Mouse (Mus musculus) heart, embryonic 11.5 days (tissue): ENCODE measurements at regions not wholly inside any gene's neighbourhood (a gene's known extent, or its start where the extent isn't known, plus 50 kb on each side); places are given as distances from the start of the nearest gene placed in this dataset.
"Not testable (repeated sequence)": the region's sequence is repeated elsewhere in the genome, so short reads cannot be mapped to it uniquely, and the experiment has no call there.

ENCODE experiments used
- ATAC-seq: fragments of 200-750 bp; cut with Nextera tagmentation; replicated peaks from 2 replicates; pipeline ENCODE4 v1.8.0; 2017; ENCODE audit warnings: moderate library complexity; ENCODE audit not compliant: insufficient number of reproducible peaks, low FRiP score, low TSS enrichment
- H3K27ac ChIP-seq: fragments of 300-500 bp; sonication (generic); 2 replicates; pipeline ENCODE4 v1.5.1; 2014; ENCODE audit warnings: mild to moderate bottlenecking, low read depth, low read length
- H3K27me3 ChIP-seq: fragments of 300-500 bp; sonication (generic); 2 replicates; pipeline ENCODE4 v1.6.1; 2014; ENCODE audit warnings: mild to moderate bottlenecking, low read length, mixed read lengths; ENCODE audit not compliant: control insufficient read depth, insufficient read depth
- H3K36me3 ChIP-seq: fragments of 300-500 bp; sonication (generic); 2 replicates; pipeline ENCODE4 v1.6.1; 2014; ENCODE audit warnings: mild to moderate bottlenecking, low read length, moderate library complexity, mixed read lengths; ENCODE audit not compliant: control insufficient read depth, insufficient read depth
- H3K4me1 ChIP-seq: fragments of 300-500 bp; sonication (generic); 2 replicates; pipeline ENCODE4 v1.6.1; 2014; ENCODE audit warnings: low read length; ENCODE audit not compliant: control insufficient read depth, insufficient read depth
- H3K4me2 ChIP-seq: fragments of 300-500 bp; sonication (generic); 2 replicates; pipeline ENCODE4 v1.6.1; 2014; ENCODE audit warnings: mild to moderate bottlenecking, moderate library complexity
- H3K4me3 ChIP-seq: fragments of 300-500 bp; sonication (generic); 2 replicates; pipeline ENCODE4 v1.5.1; 2014; ENCODE audit warnings: low read depth, low read length
- H3K9ac ChIP-seq: fragments of 300-500 bp; sonication (generic); 2 replicates; pipeline ENCODE4 v1.6.1; 2014; ENCODE audit warnings: mild to moderate bottlenecking, low read depth, low read length, moderate library complexity
- H3K9me3 ChIP-seq: fragments of 300-500 bp; sonication (generic); replicated peaks from 2 replicates; pipeline ENCODE4 v1.6.1; 2016; ENCODE audit warnings: low read length; ENCODE audit not compliant: control insufficient read depth
- WGBS: fragments of 180-500 bp; shearing (Covaris S2); extraction: QIAGEN DNeasy Blood & Tissue Kit; methylation state at CpG from one replicate; pipeline ENCODE4 v1.1.7; 2014; ENCODE audit not compliant: insufficient replicate concordance; 5-methylcytosine and 5-hydroxymethylcytosine counted together

DNA sequence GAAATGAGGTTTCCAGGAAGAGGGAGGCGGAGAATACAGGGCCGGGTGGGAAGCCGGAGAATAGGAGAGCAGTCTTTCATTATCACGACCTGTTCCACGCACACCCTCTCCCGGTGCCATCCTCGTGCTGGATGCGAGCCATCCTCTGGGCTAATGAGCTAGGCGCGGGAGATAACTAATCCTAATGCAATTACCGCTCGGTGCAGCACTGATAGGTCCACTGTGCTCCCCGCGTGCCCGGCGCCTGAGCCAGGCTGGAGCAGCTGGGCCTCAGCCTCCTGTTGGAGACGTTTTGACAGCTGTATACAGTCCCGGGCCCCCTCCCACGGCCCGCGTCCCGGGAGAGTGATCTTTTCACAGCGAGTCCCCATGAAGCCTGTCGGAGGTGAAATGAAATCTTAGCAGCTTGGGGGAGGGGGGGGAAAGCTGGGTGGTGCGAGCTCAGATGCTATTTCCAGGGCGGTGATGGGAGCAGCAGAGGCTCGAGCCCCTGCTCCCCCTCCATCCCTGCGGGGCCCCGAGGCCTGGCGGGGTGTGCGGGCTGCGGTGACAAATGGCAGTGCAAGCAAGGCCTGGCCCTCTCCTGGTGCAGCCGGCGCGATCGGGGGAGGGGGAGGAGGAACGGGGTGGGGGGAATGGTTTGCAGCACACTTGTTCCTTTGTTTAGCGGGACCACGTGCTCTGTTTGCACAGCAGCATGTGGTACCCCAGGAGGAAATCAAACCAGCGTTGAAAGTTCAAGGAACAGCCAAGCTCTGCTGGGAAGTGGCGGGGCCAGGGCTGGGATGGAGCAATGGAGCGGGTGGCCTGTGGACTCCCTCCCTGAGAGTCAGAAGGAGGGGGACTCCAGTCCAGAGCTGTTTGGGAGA lies 233.6 kb downstream of the Sorl1 start:
- Histone ChIP-seq H3K4me2 (peak overlapping the region; percentile 75), H3K36me3 (no peaks in the 10 kb centered on the region), H3K27ac (peak overlapping the region; percentile 92), H3K9me3 (no peaks in the 10 kb centered on the region), H3K9ac (peak overlapping the region; percentile 78), H3K4me1 (peaks cover 4% of the 10 kb centered on the region; the same call in 1 of the 2 replicates), H3K4me3 (peak overlapping the region; percentile 34), H3K27me3 (no peaks in the 10 kb centered on the region)
- WGBS: 2% methylated on average over 42 of the region's 42 CpGs
- peak; percentile 83 for ATAC-seq

DNA sequence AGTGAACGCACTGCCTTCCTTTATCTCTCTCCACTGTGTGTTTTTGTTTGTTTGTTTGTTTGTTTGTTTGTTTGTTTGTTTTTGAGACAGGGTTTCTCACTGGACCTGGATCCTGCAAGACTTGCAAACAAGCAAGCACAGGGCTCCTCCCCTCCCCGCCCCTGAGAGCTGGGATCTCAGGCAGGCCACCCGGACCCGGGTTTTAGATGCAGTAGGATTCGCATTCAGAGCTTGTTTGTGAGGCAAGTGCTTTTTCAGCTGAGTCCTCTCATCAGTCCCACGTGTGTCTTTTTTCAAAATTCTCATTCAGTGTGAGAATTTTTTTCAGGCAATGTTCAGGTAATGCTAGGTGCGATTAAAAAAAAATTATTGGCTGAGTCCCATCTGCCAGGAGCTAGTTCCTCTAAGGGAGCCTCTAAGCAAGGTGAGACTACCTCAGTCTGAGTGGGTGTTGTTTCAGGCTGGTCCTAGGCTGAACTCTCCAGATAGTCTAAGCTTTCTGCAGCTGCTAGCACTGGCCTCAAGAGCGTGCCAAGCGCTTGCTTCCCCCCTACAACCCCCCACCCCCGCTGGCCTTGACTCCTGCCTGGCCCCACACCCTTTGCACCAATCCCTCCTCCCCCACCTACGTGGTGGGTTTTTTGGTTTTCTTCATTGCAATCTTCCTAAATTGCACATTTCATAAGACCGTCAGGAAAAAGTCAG lies 234.4 kb downstream of the Sorl1 start:
- ATAC-seq: peak; percentile 65
- Histone ChIP-seq H3K9ac (peak overlapping the region; percentile 78), H3K4me1 (peaks cover 4% of the 10 kb centered on the region; the same call in 1 of the 2 replicates), H3K27me3 (no peaks in the 10 kb centered on the region), H3K36me3 (no peaks in the 10 kb centered on the region), H3K9me3 (no peaks in the 10 kb centered on the region), H3K27ac (peak overlapping the region; percentile 92), H3K4me3 (peak overlapping the region; percentile 34), H3K4me2 (peak overlapping the region; percentile 75)
- WGBS: 41% methylated on average over 12 of the region's 12 CpGs

GRCm38 (mm10) chr9:41888616-41889150 lies 235.4 kb downstream of the Sorl1 start:
- Histone ChIP-seq H3K4me1 (peaks cover 4% of the 10 kb centered on the region; the same call in 1 of the 2 replicates), H3K9ac (no peak overlapping the region), H3K4me2 (no peak overlapping the region), H3K27me3 (no peaks in the 10 kb centered on the region), H3K4me3 (no peak overlapping the region), H3K36me3 (no peaks in the 10 kb centered on the region), H3K27ac (no peak overlapping the region), H3K9me3 (no peaks in the 10 kb centered on the region)
- no peak for ATAC-seq
- WGBS: 88% methylated on average over 3 of the region's 3 CpGs

GRCm38 (mm10) chr9:41886456-41886855 lies 237.6 kb downstream of the Sorl1 start:
- H3K27ac ChIP-seq, H3K4me3 ChIP-seq, H3K4me2 ChIP-seq, ATAC-seq, H3K9me3 ChIP-seq, H3K9ac ChIP-seq, H3K36me3 ChIP-seq, H3K27me3 ChIP-seq, H3K4me1 ChIP-seq: not testable (repeated sequence)
- WGBS: 91% methylated on average over 13 of the region's 13 CpGs

- WGBS: 91% methylated on average over 3 of the region's 3 CpGs
- Histone ChIP-seq H3K4me3 (no peak overlapping the region), H3K36me3 (no peaks in the 10 kb centered on the region; the same call in 1 of the 2 replicates), H3K27ac (no peak overlapping the region), H3K4me2 (no peak overlapping the region), H3K4me1 (peaks cover 12% of the 10 kb centered on the region), H3K9ac (no peak overlapping the region), H3K9me3 (no peaks in the 10 kb centered on the region), H3K27me3 (no peaks in the 10 kb centered on the region)
- no peak for ATAC-seq
These were observed 243.6 kb downstream of the Sorl1 start for GRCm38 (mm10) chr9:41880457-41880856.

GRCm38 (mm10) chr9:41879080-41879479 lies 245.0 kb downstream of the Sorl1 start:
- 53% methylated on average over 1 of the region's 1 CpGs for WGBS
- Histone ChIP-seq H3K27me3 (no peaks in the 10 kb centered on the region), H3K4me2 (no peak overlapping the region), H3K9me3 (no peaks in the 10 kb centered on the region), H3K36me3 (no peaks in the 10 kb centered on the region; the same call in 1 of the 2 replicates), H3K27ac (no peak overlapping the region), H3K4me1 (peaks cover 12% of the 10 kb centered on the region), H3K9ac (no peak overlapping the region), H3K4me3 (no peak overlapping the region)
- ATAC-seq: no peak

- H3K27ac ChIP-seq: peak overlapping the region; percentile 80
- H3K4me2 ChIP-seq: peak overlapping the region; percentile 43
- ATAC-seq: peak; percentile 10; the same call in 1 of the 2 replicates
- no peak overlapping the region for H3K9ac ChIP-seq
- WGBS: 51% methylated on average over 5 of the region's 5 CpGs
- no peaks in the 10 kb centered on the region for H3K9me3 ChIP-seq
- H3K27me3 ChIP-seq: no peaks in the 10 kb centered on the region
- peaks cover 24% of the 10 kb centered on the region for H3K4me1 ChIP-seq
- H3K4me3 ChIP-seq: no peak overlapping the region
- H3K36me3 ChIP-seq: no peaks in the 10 kb centered on the region
These were observed 263.0 kb downstream of the Sorl1 start for GRCm38 (mm10) chr9:41861136-41861535.

DNA sequence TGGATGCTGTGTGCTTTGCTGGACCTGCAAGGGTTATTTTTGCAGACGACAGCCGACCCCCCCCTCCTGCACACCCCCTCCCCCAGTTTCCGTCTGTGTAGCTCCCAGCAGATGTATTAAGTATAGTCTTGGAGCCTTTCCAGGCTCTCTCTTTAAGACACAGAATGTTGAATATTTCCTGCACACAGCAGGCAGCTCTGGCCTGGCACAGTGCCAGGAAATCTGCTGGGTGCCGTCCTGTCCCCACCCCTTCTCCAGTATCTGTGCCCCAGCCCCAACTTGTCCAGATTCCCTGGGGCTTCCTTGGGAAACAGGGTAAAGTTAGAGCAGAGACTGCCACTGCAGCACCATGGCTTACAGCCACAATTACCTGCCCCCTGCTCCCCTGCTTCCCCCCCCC lies 263.4 kb downstream of the Sorl1 start:
- WGBS: 8% methylated on average over 4 of the region's 4 CpGs
- H3K4me1 ChIP-seq: peaks cover 24% of the 10 kb centered on the region
- no peak overlapping the region for H3K4me3 ChIP-seq
- H3K9me3 ChIP-seq: no peaks in the 10 kb centered on the region
- ATAC-seq: peak; percentile 89
- no peak overlapping the region for H3K9ac ChIP-seq
- H3K27ac ChIP-seq: peak overlapping the region; percentile 80
- H3K27me3 ChIP-seq: no peaks in the 10 kb centered on the region
- H3K36me3 ChIP-seq: no peaks in the 10 kb centered on the region
- H3K4me2 ChIP-seq: peak overlapping the region; percentile 43
